Mouse (Mus musculus) c-Kit-positive CD71-positive TER-119-negative erythroid progenitor cells, embryonic 14.5 days (primary cell): ENCODE data around the gene Teddm1a.

Experiments used
- DNase-seq: peaks from one replicate; pipeline ENCODE4 v3.0.0-alpha.2; 2013; ENCODE audit warnings: low read depth

The Teddm1a gene

GRCm38 (mm10) chr1:153905884-153906283 is 14.3 kb downstream of the Teddm1a start:
- no peak for DNase-seq

DNA sequence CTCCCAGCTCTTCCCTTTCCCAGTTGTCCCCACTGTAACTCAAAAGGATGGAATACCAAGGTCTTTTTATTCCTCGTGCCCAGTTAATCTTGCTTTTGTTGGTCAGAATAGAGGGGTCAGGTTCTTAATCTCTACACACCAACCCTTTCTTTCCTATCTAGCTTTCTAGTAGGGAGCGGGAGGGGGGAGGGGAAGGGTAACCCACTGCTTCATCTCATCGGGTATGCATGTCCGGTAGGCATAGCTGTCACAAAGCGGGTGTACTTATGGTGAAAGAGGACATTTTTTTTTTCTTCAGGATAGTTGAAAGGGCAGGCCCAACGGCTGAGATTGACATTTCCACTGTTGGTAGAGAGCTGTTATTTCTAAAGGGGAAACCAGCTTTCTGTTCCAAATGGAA is 16.7 kb downstream of the Teddm1a start:
- DNase-seq, result no peak

DNA sequence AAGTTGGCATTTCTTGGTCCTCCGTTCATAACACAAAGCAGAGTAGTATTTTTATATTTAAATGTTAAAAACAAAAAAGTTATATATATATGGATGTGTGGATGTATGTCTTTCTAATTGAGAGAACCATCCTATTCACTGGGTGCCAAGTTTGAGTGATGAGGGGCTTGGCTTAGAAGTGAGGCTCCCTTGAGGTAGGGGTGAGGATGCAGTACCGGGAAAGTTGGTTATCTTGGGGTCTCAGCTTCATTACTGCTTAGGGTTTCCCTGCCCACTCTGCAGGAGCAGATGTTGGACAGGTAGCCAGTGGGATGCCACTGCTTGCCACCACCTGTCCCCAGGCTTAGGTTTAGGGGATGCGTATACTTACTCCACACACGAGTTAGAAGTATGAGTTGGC is 17.2 kb downstream of the Teddm1a start:
- DNase-seq, result no peak

- no peak for DNase-seq
Observed at GRCm38 (mm10) chr1:153909213-153909962, 17.8 kb downstream of the Teddm1a start.

GRCm38 (mm10) chr1:153909963-153910291 is 18.4 kb downstream of the Teddm1a start:
- DNase-seq, result no peak

DNA sequence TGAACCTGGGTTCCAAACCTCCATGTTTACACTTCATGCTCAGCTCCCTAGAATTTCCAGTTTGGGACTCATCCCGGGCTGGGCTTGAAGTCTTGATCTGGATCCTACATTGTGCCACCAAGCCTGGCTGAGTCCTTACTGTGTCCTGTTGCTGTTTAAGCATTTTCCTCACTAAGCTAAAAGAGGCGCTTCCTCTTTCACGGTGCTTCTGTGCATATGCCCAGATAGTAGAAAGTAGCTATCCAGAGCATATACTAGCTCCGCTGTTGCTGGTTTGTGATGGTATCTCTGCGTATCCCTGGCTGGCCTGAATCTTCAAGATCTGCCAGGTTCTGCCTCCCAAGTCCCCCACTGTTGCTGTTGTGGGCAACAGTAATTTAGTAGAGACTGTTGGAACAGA is 18.9 kb downstream of the Teddm1a start:
- DNase-seq, result no peak

- no peak for DNase-seq
Observed at GRCm38 (mm10) chr1:153911276-153911795, 19.8 kb downstream of the Teddm1a start.

DNA sequence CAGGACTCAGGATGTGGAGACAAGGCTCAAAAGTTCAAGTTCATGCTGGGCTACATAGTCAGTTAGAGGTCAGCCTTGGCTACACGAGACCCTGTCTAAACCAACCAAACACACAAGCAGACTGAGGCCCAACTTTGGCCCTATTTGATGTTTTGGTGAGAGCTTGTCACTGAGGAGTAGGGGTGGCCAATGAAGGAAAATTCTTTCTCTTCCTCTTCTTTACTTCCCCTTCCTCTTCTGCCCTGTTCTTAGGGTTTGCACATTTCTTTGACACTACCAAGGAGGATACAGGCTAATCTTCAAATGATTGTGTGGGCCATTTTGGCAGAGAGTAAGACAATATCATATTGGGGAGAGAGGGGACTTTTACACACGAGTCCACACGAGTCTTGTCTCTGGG is 22.3 kb downstream of the Teddm1a start:
- no peak for DNase-seq

DNA sequence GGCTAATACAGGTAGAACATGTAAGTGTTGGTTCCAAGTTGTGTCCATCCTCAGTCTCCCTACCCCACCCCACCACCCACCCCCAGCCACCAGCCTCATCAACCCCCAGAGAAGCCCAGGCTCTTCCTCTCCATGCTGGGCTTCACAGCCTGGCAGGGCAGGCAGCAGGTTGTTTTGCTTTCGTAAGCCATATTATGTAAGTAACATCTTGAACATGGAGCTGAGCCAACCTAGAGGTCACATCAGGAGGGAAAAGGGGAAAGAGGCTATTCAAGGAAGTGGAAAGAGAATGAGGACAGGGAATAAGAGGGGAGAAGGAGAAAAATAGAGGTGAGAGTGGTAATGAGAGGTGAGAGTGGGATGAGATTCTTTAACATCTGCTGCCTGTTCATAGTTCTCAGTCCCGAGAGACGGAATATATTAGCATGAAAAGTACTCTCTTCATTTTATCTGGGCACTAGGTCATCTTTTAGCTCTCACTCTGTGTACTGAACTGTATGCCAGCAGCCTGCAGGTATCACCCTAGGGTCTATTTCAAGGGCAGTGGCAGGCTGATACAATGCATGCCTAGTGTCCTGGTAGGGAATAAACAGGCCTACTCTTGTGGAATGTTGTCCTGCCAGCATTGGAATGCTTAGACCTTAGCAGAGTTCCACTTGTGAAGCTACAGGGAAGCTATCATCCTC is 27.1 kb downstream of the Teddm1a start:
- no peak for DNase-seq

- no peak for DNase-seq
Observed at GRCm38 (mm10) chr1:153921642-153922041, 30.1 kb downstream of the Teddm1a start.

- DNase-seq, result no peak
Observed at GRCm38 (mm10) chr1:153922571-153923021, 31.1 kb downstream of the Teddm1a start.

DNA sequence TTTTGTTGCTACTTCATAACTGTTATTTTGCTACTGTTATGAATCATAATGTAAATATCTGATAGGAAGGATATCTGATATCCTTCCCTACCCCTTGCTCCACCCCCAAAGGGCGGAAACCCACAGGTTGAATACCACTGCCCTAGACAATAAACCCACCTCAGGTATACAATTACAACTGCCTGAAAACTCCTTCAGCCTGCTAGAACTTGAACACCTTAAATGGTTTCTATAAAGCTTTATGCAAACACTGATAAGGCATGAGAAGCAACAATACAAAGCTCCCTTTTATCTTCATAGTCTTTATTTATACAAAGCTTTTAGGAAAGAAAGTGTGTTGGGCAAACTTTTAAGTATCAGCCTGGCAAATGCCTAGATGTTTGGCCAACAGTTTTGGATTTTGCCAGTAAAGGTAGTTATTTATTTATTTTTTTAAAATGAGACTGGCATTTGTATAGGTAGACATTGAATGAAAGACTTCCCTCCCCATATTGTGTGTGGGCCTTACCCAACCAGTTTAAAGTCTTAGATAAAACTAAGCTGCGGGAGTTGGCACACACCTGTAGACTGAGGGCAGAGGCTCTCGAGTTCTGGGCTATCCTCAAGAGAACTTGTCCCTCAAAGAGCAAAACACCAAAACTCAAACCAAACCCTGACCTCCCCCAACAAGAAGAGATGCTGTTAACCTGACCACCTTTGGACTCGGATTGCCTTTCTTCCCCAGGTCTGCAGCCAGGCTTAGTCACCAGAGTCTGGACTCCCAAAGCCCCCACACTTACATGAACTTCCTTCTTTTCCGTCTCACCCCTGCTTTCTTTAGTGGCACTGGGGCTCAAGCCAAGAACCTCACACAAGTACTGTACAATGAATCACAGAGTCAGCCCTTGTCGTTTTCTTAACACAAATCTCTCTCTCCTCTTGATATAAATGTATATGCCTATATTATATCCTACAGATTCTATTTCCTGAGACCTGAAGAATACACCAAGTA is 33.1 kb downstream of the Teddm1a start:
- DNase-seq, result no peak

- no peak for DNase-seq
Observed at GRCm38 (mm10) chr1:153930431-153930830, 38.9 kb downstream of the Teddm1a start.

DNA sequence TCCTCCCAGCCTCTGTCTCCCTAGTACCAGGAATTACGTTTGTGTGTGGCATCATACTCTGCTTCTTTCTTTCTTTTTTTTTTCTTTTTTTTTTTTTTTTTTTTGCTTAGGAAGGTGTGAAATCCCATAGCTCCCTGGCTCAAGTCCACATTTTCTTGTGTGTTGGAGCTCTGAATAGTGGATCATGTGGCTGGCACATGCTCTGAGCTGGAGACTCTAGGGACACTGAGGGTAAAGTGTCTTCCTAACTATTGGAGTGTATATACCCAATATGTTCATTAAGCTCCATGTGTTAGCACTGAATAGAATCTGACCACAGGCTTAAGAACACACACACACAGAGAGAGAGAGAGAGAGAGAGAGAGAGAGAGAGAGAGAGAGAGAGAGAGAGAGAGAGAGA is 42.2 kb downstream of the Teddm1a start:
- no peak for DNase-seq

- DNase-seq, result no peak
Observed at GRCm38 (mm10) chr1:153935844-153936380, 44.4 kb downstream of the Teddm1a start.

DNA sequence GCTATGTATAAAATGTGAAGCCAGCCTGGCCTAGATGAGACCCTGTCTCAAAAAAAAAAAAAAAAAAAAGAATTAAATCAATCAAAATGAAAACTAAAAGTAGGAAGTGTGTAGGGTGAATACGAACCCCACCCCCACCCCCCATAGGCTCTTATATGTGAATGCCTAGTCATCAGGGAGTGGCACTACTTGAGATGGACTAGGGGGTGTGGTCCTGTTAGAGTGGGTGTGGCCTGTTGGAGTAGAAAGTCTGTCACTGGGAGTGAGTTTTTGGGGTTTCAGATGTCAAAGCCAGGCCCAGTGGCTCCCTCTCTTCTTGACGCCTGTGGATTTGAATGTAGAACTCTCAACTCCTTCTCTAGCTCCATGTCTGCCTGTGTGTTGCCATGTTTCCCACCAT is 45.5 kb downstream of the Teddm1a start:
- no peak for DNase-seq

DNA sequence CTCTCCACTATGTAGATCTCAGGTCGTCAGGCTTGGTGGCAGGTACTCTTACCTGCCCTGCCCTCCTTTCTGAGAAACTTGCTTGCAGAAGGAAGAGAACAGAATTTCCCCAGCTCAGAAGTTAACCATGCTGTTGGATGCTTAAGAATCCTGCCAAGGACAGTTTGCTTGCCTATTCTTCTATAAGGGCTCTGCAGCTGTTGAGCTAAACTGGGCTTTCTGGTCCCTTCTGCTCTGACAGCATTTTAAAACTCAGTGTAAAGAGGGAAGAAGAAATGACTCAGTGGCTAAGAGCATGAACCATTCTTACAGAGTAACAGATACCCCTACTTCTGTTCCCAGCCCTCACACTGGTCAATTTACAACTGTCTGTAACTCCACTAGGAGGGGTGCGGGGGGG is 49.4 kb downstream of the Teddm1a start:
- no peak for DNase-seq
